Mouse (Mus musculus) lung, postnatal 0 days (tissue): ENCODE data around the gene Hmgb1.

Source experiments
- CTCF ChIP-seq: IDR thresholded peaks from 2 replicates; pipeline ENCODE4 v1.5.1; 2016; ENCODE audit warnings: antibody characterized with exemption, mild to moderate bottlenecking
- EP300 ChIP-seq: IDR thresholded peaks from 2 replicates; pipeline ENCODE4 v1.6.1; 2016; ENCODE audit warnings: antibody characterized with exemption, mild to moderate bottlenecking, control low read depth

DNA sequence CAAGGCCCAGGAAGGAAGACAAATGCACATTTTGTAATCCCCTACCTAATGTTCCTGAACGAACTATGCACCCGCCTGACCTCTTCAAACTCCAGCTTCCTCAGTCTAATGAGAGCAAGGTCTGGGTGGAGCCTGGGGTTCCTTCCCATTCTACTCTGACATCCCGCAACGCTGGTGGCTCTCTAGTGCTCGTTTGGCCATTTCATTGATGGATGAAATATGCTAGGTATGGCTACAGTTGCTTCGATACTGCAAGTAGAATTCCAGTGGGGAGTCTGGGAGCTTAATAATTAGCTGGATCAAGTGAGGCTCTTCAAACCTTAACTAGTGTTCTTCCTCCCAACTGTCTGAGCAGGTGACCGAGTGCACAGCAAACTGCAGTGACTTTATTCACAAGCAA, 163.2 kb downstream of the Hmgb1 start:
- TF ChIP-seq CTCF = no peak
- no peak for TF ChIP-seq EP300
